Mouse (Mus musculus): ENCODE data around the gene Irgq.

Gene Irgq

DNA sequence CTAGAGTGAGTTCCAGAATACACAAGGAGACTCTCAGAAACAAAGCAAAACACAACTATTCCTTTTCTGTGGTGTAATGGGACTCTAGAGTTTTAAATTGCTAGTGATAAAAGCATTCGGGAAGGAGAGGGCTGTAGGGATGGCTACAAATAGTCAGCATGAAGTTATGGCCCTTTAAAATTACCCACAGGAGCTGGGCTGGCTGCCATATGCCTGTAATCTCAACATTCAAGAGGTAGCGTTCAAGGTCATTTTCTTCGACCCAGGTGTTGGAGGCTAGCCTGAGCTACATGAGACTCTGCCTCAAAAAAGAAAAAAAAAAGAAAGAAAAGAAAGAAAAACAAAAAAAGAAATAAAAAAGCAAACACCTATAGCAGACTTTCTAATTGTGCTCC, 24.4 kb upstream of the Irgq start:
- no peak for TF ChIP-seq GATA4 (IDR thresholded peaks at IDR 0.05; ENCODE audit: insufficient replicate concordance, low read length)

DNA sequence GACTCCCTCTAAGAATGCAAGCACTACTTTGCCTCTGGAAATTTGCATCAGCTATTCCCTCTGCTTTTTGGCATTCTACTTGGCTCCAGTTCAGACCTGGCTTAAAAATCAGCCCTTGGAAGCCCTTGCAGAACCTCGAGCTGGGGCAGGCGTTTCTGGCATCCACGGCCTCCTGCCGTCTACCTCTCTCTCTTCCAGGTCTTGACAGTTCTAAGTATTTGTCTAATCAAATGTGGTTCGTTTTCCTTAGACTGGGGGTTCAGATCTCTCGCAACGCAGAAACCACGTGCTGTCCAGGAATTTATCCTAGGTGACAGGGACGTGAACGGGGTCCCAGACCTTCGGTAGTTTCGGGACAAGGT, 24.0 kb upstream of the Irgq start:
- no peak for TF ChIP-seq GATA4 (IDR thresholded peaks at IDR 0.05; ENCODE audit: insufficient replicate concordance, low read length)

DNA sequence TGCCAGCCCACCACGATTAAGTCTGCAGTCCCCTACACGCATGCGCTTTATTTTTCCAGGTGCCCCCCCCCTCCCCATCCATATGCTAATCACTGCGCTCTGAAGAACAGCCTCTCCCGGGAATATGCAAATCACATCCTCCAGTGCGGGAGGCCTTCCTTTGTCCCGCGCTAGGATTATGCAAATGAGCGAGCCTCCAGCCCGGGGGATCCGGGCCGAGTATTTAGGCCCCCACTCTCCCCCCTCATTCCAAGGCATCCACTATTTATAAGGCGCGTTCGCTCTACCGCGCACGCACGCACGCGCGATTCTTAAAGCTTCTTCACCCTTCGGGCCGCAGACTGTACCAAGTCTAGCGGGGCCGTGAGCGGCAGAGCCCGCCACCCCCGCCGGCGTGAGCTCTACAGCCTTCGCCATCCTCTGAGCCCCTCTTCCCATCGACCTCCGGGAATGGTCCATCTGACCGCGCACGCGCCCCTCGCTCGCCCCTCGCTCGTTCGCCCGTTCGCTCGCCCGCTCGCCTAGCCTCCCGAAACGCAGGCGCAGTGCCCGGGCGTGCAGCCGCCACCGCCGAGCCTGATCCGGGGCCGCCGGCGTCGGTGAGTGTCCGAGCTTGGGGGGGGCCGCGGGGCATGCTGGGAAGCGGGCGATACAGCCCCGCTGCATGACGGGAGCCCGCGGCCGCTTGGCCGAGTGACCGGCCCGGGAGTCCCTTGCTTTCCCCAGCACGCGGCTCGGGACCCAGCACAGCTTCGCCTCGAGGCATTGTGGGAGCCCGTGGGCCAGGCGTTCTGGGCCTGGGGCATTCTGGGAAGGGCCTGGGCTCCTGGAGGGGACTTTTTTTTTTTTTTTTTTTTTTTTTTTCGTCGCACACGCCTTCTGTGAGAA, 23.4 kb upstream of the Irgq start, which contains the start of gene Zfp428:
Gene Zfp428, plus strand, starts transcription at position 169 of the 888 bp plus-strand sequence.
- TF ChIP-seq GATA4 (IDR thresholded peaks at IDR 0.05; ENCODE audit: insufficient replicate concordance, low read length) = peak; percentile 45; the same call in 1 of the 2 replicates

DNA sequence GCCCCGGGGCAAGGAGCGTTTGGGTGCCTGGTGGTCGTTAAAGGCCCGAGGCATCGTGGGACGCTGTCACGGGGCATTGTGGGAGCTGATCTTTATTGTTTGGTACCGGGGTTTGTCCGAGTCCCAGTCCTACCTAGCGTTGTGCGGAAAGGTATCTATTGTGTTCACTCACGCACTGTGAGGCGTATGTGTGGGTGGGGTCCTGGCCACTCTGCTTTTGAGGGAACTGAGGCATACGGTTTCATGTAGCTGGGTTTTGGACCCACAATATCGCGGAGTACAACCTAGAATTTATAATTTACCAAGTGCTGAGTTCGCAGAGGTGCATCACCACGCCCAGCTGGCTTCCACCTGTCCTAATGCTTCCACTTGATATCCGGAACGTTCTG, 22.8 kb upstream of the Irgq start:
- no peak for TF ChIP-seq GATA4 (IDR thresholded peaks at IDR 0.05; ENCODE audit: insufficient replicate concordance, low read length)

DNA sequence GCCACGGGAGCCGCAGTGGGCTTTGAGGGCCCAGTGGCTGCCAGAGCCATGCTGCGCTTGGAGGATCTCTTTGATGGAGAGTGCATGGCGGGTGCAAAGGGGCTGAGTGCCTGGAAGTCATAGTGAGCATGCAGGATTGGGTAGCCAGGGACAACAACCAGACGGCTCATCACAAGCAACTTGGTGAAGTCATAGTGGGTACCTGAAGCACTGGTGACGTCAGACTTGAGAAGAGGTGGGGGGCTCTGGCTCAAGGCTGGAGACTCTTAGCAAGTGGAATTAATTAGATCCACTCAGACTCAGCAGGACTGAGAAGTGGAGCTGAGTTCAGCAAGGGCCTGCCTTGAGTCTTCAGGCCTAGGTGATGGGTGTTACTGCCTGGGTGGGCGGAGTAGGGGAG, 18.1 kb upstream of the Irgq start, which contains the start of gene AC161166.1:
Gene AC161166.1, minus strand, starts transcription at position 101 of the 400 bp plus-strand sequence.
- TF ChIP-seq GATA4 (IDR thresholded peaks at IDR 0.05; ENCODE audit: insufficient replicate concordance, low read length) = no peak

DNA sequence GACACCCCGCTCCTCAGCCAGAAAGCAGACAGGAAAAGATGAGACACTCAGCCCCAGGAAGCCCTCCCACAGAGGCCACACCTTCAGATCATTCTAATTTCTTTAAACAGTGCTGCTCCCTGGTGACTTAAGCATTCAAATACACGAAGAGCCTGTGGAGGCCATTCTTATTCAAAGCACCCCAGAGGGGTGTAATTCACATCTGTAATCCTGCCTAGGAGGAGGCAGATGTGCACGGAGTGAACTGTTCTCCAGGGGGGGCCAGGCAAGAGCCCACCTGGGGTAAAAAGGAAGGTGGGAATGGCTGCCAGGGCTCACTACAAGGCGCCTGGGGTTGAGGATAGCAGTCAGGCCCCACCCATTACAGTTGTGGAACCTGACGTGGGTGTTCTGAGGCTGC, 13.4 kb upstream of the Irgq start:
- no peak for TF ChIP-seq GATA4 (IDR thresholded peaks at IDR 0.05; ENCODE audit: insufficient replicate concordance, low read length)

DNA sequence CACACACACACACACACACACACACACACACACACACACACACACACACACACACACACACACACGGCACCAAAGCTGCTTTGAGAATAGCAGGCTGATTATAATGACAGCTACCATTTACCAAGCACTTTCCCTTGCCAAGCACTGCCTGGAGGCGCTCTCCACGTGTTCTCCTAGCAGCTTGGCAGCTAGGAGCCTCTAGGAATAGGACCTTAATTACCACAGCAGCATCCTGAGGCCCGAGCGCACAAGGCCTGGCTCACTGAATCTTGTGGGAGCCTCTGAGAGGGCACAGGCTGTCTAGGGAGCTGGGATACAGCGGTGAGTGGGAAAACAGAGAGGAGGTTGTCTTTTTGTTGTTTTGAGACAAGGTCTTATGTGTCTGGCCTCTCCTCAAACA, 12.8 kb upstream of the Irgq start:
- TF ChIP-seq GATA4 (IDR thresholded peaks at IDR 0.05; ENCODE audit: insufficient replicate concordance, low read length) = no peak

DNA sequence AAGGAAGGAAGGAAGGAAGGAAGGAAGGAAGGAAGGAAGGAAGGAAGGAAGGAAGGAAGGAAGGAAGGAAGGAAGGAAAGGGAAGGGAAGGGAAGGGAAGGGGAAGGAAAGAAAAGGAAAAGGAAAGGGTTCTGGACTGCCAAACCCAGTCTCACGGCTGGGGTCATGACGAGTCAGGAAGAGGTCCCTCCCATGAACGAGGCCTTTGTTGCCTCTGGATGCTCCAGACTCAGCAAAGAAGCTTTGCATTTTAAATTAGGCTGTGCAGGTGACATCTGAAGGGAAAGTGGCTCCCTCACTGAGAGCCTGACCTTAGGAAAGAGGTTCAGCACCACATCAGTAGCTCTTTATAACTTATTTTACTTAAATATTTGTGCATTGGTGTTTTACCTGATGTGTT, 11.4 kb upstream of the Irgq start:
- no peak for TF ChIP-seq GATA4 (IDR thresholded peaks at IDR 0.05; ENCODE audit: insufficient replicate concordance, low read length)

DNA sequence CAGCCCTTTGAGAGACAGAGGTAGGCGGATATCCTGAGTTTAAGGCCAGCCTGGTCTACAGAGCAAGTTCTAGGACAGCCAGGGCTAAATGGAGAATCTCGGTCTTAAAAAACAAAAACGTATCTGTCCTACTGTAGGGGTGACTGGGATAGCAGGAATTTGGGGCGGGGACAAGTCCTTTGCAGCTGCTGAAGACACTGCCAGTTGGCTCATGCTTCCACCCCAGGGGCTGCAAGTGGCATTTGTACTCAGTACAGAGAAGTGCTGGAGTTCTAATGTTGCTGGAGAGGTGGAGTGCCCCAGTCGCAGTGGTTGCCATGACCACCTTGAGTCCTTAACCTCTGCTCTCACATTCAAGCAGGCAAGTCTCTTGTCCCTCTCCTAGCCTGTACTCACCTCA, 7.7 kb upstream of the Irgq start:
- no peak for TF ChIP-seq GATA4 (IDR thresholded peaks at IDR 0.05; ENCODE audit: insufficient replicate concordance, low read length)

DNA sequence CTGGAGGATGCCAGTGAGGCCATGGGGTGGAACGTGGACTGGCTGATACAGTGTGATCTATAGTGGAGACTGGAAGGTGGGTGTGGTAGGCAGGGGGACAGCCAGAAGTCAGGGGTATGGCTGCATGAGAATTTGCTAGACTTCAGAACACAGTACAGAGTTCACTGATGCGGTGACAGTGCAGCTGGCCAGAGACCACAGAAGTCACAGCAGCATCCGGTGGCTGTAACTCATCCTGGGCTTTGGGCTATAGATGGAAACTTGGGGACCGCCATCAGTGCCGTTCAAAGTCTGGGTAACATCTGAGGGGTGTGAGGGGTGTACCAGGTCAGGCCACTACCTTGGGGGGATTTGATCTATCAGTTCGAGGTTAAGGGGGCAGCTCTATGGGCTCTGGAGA, 6.8 kb upstream of the Irgq start:
- no peak for TF ChIP-seq GATA4 (IDR thresholded peaks at IDR 0.05; ENCODE audit: insufficient replicate concordance, low read length)

DNA sequence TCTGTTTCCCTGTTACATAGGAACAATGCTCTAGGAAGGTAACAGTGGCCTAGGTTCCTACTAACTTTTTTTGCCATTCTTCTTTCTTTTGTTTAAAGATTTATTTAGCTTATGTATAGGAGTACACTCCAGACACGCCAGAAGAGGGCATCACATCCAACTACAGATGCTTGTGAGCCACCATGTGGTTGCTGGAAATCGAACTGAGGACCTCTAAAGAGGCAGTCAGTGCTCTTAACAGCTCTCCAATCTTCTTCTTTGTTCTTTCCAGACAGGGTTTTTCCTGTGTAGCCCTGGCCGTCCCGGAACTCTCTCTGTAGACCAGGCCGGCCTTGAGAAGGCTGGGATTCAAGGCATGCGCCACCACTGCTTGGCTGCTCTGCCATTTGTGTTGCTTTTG, 5.5 kb upstream of the Irgq start:
- TF ChIP-seq GATA4 (IDR thresholded peaks at IDR 0.05; ENCODE audit: insufficient replicate concordance, low read length) = no peak

DNA sequence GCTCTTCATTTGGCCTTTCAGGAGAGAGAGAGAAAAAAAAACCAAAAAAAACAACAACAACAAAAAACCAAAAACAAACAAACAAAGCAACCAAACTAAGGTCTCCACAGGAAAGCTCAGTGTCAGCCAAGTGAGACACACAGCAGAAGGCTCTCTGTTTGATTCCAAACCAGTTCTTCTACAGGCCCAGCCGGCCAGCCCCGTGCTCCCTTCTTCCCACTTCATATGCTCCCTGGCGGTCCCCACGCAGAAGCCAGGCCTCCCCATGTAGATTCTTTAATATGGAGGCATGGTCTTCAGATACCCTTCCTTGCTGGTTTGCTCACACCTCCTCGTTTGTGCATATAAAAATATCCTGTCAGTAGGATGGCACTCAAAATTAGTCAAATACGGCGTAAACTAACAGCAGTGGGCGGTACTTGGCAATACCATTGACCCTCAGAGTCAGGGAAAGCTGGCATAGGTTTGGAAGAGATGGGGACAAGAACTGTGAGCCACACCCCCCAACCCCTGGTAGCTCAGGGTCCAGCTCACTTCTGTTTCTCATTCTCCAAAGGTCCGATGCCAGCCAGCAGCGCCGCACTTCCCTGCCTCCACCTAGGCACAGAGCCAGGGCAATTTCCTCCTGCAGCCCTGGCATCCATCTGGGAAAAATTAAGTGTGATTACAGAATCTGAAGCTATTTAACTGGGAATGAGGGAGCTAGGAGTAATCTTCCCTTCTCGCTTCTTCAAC, 4.6 kb upstream of the Irgq start:
- TF ChIP-seq GATA4 (IDR thresholded peaks at IDR 0.05; ENCODE audit: insufficient replicate concordance, low read length) = no peak

DNA sequence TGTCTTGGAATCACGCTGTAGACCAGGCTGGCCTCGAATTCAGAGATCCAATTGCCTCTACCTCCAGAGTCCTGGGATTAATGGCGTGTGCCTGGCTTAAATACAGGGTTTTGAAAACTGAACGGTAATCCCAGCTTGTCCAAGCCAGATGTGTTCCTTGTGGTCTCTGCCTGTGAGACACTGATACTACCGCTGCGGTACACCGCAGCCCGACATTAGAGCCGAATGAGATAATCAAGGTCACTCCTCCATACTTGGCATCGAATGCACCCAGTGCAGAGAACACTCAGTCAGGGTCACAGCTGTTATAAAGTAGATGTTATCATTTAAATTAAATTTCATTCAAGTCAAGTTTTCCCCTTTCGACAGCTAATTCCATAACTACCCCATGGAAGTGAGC, 1.6 kb upstream of the Irgq start:
- TF ChIP-seq GATA4 (IDR thresholded peaks at IDR 0.05; ENCODE audit: insufficient replicate concordance, low read length) = no peak

DNA sequence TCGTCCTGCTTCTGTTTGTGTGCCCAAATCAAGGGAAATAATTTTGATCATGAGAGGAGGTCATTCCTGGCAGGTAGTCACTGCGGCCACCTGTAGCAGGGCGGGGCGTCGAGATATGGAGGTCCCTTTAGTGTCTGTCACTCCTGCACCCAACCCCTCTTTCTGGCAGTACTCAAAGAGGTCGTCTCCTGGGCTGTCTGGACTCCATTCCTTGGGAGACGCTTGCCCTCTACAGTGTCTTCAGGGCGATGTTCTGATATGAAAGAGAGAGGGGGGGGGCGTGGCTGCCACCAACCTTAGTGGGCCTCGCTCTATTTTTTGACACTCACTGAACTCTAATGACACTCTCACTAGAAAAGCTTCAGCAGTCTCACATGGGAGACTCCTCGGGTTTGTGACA, 909 bp upstream of the Irgq start:
- TF ChIP-seq GATA4 (IDR thresholded peaks at IDR 0.05; ENCODE audit: insufficient replicate concordance, low read length) = no peak

DNA sequence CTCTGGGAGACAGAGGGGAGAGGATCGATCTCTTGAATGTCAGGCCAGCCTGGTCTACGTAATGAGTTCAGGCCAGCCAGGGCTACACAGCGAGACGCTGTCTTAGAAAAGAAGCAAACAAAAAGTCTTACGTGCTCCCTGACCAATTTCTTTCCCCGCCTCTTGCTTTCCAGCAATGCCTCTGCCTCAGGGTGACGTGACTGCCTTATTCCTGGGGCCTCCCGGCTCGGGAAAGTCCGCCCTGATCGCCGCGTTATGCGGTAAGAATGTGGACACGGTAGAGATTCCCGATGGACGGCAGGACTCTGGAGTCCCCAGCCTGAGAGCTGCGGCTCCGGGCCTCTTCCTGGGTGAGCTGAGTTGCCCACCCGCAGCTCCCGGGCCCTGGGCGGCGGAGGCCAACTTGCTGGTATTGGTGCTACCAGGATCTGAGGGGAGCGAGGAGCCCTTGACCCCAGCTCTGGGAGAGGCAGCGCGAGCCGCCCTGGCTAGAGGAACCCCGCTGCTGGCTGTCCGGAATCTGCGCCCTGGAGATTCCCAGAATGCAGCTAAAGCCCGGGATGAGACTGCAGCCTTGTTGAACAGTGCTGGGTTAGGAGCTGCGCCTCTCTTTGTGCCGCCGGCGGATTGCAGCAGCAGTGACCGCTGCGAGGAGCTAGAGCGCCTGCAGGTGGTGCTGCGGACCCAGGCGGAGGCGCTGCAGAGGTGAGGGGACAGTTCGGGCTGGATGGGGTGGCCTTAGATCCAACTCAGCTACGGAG, 902 bp downstream of the Irgq start:
- TF ChIP-seq GATA4 (IDR thresholded peaks at IDR 0.05; ENCODE audit: insufficient replicate concordance, low read length) = no peak
